Mouse (Mus musculus): ENCODE measurements around the gene Ankrd1.

Gene Ankrd1

DNA sequence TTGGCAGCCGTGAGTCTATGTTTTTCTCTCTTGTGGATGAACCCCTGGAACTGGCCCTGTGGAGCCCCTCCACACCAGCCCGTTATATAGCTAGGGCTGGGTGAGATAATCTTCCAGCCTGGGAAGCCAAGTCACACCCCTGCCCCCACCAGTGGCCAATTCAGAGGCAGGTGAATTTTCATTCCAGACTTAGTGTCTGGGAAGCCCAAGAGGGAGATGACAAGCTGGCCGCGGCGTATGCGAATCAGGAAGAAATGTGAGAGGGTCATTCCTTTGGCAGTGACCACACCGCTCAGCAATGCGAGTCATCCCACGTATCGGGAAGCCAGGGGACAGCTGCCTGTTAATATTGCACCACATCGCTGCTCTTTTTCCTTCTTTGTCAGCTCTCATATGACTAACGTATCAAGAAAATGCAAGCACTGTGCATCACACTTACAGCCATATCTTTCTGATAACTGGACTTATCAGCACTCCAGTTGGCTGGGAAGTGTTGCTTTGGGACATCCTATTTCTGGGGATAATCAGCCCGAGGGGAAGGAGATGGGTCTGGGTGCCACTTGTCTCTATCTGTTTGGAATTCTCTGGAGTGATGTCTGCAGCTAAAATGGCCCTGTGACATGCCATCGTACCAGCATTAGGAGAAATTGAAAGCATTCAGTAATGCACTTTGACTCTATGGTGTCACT lies at the start of gene Ankrd1:
TSS of gene Ankrd1 (minus strand) at position 317 of the 689 bp plus-strand sequence.
- no peak for DNase-seq (ENCODE audit: low spot score in 2 of 2)

DNA sequence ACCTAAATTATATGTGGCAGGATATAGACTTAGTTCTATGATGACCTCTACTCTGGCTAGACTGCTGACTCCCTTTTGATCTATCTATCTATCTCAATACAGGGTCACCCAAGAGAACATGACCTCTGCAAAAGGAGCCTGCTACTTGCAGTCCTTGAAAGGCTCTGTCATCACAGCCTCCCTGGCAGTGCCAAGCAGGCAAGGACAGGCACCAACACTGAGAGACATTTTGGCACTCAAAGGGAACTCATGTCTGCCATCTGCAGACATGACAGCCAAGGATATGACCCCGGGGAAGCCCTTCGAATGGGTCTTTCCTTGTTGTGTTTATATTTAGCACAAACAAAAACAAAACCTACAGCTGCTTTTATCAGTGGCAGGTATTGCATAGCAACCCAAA lies 49.2 kb upstream of the Ankrd1 start:
- no peak for DNase-seq (ENCODE audit: low spot score in 2 of 2)

DNA sequence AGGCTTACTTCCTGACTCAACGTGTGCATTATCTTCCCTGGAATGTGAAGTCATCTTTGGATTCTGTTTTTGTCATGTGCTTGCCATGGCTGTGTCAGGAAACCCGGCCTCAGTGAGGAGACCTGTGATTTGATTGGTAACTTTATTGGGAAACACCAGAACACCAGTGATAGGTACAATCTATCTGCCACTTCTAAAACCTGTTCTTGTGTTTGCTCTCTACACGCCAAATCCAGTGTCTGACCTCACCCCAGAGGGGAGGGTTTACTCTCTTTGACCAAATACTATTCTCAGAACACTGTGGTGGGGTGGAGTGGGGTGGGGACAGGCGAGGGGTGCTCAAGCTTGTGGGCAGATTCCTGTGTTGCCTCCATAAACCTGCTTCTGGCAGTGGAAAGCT lies 48.2 kb upstream of the Ankrd1 start:
- DNase-seq (ENCODE audit: low spot score in 2 of 2): no peak

DNA sequence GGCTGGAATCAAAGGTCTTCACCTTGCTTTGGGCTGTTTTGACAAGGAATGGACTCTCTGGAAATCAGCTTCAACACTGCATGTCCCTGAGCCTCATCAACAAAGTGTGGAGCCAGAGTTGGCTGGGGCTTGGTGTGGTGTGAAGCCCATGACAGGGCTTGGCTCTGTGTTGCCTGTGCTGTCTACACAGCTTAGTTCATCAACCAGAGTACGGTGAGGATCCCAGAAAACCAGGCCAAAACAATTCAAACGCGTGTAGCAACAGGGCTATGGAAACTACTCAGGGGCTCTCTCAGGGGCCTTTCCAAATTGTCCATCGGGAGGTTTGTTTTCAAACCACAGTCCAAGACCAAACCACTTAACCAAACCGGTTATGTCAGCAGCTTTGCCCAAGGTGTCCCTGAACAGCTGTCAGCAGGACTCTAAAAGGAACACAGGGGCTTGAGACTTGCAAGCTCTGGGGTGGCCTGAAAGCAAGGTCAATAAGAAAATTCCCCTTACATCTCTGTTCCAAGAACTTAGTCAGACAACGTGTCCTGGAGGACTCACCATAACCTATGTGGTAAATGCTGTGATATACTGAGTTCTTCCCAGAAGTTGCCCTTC lies 47.5 kb upstream of the Ankrd1 start:
- no peak for DNase-seq (ENCODE audit: low spot score in 2 of 2)

DNA sequence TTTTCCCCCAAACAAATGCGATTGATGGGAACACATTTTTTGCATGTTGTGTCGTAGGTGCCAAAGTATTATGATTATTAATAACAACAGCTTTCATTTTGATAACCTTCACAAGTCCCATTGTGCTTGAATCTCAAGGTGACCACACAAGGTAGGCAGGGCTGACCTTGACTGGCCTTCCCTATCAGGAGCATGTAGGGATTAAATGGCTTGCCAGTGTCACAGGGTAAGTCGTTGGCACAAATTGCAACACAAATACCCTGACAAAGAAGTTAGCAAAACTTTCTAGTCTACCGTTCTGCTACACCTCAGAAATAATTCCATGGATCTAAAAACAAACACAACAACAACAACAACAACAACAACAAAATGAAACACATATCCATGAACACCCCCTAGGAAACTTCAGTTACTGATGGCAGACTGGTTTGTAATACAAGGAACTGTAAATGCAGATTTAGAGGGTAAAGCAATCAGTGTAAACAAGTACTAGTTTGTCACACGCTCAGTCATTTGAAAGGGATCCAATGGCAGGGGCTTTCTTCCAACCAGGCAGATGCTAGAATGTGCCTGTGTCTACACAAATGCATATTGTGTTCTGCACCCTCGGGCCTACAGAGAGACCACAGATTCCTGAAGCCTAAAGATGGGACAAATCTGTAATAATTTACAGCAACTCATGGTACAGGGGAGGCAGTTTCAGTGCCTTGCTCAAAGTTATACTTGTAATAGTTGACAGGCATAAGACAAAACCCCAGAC lies 46.7 kb upstream of the Ankrd1 start:
- no peak for DNase-seq (ENCODE audit: low spot score in 2 of 2)

DNA sequence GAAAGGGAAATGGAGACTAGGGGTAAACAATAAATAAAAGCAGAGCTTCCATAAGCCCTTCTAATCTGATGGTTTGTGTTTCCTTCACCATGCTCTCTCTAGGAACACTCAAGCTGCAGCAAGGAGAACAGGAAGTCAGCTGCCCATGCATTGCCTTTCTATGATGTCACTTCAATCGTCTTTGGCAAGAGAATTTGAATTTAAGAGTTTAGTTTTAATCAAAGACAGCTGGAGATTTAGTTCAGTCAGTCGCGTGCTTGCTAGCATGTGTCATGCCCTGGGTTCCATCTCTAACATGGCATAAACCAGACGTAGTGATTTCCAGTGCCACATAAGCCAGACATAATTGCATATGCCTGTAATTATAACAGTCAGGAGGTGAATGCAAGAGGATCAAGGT lies 45.5 kb upstream of the Ankrd1 start:
- no peak for DNase-seq (ENCODE audit: low spot score in 2 of 2)

DNA sequence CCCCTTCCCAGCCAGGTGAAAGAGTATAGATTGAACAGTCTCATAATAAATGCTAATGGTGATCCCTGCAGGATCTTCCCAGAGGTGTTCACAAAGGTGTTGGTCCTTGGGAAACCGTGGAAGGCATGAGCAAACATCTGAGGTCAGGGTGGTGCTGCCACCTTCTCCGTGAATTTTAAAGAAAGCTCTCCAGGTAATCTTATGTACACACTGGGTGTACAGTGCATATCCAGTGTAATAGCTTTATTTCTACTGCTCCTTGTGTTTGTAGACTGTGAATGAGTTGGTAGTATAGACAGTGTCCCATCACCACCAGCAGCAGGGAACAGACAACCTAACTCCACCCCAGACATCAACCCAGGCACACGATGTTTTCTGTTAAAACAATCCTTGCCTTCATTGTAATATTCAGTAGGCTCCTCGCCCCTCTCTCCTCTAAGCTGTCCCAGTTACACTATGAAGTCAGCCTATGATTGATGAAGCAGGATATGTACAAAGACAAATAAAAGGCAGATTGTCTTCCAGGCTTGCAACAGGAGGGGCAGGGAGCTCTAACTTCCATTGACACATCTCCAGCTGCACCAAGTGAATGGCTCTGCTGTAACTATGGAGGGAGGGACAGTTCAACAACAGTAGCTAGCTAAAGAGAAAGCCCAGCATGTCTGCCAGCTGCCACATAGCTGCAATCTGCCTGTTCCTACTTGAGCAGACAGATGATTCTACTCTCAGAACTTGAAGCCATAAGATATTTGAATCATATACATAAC lies 30.5 kb upstream of the Ankrd1 start:
- no peak for DNase-seq (ENCODE audit: low spot score in 2 of 2)

DNA sequence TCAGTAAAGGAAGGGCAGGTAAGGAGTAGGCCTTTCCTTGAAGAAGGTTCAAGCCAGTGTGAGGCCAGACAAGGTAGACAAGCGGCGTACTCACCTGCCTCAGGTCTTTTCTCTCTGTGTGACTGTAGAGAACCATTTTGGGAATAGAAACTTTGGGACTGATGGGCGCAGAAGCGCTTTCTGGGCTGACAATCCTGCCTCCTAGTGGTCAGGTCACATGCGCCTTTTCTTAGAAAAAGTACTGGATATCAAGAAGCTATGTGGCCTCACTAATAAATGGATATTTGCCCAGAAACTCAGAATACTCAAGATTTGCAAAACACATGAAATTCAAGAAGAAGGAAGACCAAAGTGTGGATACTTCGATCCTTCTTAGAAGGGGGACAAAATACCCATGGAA lies 28.7 kb upstream of the Ankrd1 start:
- DNase-seq (ENCODE audit: low spot score in 2 of 2): no peak

DNA sequence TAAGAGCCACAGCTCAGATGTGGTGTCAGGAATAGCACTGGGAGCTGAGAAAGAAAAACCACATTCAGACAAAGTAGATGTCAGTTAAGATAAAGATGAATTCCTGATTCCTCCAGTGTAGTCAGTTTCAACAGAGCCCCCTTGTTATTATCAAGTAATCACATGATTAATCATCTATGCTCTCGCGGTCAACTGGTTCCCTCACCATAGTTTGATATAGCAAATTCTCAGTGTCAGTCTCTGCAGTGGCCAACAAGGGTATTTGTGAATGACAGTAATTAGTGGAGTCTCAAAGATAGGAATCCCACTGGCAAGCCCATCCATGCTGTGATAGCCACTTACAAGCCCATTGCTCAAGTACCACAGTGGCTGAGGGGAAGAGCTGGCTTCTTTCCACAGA lies 23.7 kb upstream of the Ankrd1 start:
- DNase-seq (ENCODE audit: low spot score in 2 of 2): no peak

DNA sequence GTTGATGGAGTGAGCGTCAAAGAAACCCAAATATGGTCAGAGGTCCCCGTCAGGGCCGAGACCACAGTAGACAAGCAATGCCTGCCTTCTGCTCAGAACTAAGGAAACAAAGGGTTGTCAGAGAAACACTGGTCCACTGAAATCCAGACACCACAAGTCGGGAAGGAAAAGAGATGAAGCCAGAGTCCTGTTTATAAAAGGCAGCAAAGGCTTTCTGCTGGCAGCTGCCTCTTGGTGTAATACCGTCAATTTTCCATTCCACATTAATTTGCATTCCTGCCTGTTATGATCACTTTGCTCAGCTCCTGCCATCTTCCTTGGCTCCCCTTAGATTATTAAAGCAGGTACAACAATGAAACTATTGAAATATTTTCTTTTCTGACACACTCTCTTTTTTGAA lies 13.8 kb upstream of the Ankrd1 start:
- DNase-seq (ENCODE audit: low spot score in 2 of 2): no peak

DNA sequence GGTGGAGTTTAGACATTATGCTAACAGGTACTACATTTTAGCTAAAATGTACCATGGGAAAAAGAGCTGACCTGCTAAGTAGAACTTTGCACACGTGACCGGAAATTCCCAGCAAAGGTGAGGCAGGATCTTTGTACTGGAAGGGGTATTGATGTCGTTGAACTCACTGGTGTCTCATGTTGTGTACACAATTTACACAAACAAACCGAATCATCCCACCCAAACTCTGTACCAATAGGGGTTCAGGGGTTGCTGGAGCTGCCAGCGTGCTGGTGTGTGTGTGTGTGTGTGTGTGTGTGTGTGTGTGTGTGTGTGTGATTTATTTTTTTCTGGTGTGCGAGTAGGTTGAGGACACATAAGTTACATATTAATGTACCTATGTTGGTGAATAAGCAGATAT lies 13.2 kb upstream of the Ankrd1 start:
- no peak for DNase-seq (ENCODE audit: low spot score in 2 of 2)

DNA sequence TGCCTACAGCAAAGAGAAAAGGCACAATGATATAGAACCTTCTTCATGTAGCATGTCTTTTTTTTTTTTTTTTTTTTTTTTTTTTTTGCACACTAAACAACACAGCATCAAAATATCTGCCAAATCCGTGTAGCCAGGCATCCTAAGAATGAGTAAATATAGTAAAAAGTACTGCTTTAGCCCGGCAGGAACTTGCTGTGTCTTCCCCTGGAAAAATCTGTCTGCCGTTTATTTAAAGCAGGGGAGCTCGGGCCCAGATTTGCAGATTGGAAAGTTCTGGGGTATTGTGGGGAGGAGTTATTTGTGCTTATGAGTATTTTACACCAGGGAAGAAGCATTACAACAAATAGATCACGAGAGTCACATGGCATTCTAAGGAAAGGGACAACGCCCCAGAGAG lies 12.1 kb upstream of the Ankrd1 start:
- DNase-seq (ENCODE audit: low spot score in 2 of 2): no peak

DNA sequence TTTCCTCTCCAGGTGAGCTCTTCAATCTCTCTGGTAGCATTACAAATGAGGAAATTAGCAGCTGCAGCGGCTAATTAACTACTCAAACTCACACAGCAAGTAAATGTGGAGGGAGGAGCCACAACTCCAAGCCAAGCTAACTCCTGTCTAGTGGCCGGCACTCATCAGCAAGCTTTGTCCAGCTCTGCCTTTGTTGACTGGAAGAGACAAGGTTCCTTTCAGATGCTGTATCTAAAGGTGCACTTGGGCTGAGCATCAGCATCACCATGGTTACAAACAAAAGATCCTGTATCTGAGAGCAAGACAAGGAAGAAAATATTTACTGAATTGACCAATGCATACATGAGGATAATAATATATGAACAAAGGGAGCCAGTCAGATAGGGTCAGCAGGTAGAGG lies 10.3 kb upstream of the Ankrd1 start:
- DNase-seq (ENCODE audit: low spot score in 2 of 2): no peak

DNA sequence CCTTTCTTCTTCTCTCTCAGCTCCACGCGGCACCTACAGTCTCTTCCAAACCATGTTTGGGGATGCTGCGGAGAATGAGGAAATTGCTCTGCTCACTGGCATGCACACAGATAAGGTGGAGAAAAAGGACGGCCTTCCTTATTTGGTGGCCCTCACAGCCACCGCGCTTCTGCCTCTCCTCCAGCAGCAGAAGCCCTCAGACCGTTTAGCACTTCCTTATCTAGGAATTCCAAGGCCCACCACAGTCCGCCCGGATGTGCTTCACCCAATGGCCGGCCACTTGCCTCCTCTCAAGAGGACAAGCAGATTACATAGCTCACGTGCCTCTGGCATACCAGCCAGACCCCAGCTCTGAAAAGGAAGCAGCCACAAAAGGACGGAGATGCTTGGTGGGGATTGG lies 9.7 kb upstream of the Ankrd1 start:
- no peak for DNase-seq (ENCODE audit: low spot score in 2 of 2)

DNA sequence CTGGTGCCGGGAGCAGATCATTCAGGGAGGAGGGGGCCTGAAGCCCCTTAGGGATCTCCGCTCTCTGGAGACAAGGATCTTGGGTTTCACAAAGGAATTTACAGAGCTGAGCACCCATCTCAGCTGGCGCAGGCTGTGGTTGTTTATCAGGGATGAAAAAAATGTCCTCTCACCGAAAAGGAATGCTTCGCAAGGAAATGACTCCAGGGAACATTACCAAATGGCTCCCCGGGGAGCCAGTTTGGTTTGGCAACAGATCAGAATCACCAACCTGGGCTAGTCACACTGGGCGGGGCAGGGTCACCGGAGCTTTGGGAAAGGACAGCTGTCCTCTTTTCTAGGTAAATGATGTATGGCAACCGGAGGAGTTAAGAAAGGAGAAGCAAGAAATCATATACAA lies 9.3 kb upstream of the Ankrd1 start:
- DNase-seq (ENCODE audit: low spot score in 2 of 2): no peak

DNA sequence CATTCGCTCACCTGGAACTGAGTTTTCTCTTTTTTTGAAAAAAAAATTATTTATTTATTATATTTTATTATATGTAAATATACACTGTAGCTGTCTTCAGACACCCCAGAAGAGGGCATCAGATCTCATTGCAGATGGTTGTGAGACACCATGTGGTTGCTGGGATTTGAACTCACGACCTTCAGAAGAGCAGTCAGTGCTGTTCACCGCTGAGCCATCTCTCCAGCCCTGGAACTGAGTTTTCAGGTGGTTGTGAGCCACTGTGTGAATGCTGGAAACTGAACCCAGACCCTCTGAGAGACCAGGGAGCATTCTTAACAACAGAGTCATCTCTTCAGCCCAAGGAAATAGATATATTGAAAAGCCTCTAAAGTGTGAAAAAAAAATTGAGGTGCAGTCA lies 8.5 kb upstream of the Ankrd1 start:
- no peak for DNase-seq (ENCODE audit: low spot score in 2 of 2)

DNA sequence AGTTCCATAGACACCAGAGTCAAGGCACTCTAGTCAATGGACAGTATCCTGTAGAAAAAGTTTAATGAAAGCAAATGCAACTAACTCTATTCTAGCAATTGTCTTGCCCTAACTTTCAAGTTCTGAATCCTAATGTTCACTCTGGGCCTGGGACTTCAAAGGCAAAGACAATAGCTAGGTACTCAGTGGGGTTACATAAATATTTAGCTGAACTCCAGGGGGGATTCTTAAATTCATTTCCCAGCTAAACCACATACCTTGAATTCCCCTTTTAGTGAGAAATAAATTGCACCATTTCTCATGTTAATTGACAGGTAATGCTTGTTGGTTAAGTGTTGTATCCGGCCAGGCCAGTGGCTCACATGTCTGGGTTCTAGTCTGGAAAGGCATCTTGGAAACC lies 4.3 kb upstream of the Ankrd1 start:
- no peak for DNase-seq (ENCODE audit: low spot score in 2 of 2)

DNA sequence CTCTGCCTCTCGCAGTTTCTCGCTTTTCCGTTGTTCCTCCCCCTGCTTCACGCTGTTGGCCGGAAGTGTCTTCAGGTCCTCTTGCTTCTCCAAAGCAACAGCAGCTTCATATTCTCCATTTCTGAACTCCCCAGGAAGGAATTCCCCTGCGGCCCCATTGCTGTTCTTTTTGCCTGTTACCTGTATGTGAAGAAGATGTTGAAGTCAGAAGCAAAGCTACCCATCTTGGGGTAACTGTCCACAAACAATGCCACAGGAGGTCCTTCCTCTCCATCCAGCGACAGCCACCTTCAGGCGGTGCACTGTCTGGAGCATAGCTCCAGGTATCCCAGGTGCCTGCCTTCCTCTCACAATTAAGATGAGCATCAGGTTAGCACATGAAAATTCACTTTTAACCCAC lies 680 bp downstream of the Ankrd1 start:
- DNase-seq (ENCODE audit: low spot score in 2 of 2): no peak

DNA sequence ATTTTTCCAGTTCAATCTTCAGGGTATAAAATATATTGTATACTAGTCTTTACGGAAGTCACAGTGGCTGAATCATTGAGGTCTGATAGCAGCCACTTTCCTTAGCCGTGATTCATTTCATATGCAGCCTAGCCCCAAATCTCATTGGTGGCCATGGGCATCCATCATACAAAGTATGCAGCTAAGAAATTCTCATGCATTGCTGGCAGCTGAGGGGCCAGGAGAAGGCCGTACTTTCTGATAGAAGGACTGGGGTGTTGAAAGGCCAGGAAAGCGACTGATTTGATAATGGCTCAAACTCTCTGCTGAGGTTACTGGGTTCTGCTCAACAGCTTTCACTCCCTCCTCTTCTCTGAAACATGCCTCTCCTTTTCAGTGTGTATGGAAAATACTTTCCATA lies 3.7 kb downstream of the Ankrd1 start:
- DNase-seq (ENCODE audit: low spot score in 2 of 2): no peak

DNA sequence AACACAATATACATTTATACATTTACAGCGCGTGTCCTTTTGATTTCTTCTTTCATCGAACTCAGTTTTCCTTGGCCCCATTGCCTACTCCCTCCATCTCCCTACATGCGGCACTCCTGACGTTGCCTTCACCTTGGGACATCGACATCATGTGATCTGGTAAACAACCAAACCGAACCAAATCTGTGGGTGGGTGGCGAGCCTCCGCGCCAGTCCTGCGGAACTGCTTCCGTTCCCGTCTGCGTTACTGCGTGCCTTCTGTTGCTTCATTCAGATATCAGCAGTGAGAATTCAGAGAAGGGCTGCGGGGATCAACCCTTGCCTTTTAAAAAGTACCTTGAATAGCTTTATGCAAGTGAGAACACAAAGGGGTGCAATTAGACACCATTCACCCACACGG lies 7.9 kb downstream of the Ankrd1 start:
- peak; percentile 21 to 29 for DNase-seq (ENCODE audit: low spot score in 2 of 2)

DNA sequence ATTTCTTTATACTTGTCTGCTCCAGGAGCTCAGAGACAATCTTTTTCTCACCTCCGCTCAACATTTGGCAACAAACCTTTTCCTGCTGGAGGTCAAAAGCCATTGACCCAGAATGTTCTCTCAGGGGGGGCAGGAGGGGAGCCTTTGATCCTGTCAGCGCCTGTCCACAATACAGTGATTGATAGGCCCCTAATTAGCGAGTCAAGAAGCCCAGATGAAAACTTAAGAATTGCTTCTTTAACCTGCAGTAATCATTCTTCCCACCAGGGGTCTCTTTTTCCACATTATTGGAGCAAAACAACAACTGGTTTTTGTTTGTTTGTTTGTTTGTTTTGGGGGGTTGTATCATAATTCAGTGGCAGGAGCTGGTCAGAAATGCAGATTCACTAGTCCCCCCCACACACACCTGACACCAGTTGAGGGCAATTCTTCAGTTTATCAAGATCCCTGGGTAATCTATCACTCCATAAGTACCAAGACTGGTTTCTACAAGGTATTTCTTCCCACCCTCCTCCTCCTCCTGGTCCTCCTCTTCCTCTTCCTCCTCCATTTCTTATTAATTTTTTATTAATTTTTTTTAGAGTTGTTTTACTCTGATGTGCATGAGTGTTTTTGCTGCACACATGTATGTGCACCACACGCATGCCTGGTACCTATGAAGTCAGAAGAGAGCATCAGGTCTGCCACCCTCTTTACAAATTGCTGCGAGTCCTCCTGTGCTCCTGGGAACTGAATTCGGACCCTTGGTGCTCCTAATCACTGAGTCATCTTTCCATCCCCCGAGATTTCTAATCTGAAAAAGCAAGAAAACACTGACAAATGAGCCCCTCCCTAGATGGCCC lies 8.6 kb downstream of the Ankrd1 start:
- DNase-seq (ENCODE audit: low spot score in 2 of 2): no peak

DNA sequence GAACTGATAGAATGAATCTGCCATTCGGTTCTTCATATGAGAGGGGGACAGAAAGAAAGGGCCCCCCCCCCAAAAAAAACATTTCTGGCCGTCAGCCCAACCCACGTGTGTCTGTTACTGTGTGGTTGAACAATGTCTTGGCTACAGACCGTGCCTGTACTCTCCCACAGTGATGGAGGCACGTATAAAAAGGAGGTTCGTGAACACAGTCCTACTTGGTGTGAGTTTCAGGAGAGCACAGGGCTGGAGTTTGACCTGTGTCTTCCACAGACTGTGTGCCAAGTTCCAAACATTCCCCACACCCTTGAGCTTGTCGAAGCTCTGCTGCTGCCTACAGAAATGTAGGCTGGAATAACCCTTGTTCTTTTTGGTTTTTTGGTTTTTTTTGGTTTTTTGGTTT lies 9.4 kb downstream of the Ankrd1 start:
- no peak for DNase-seq (ENCODE audit: low spot score in 2 of 2)

All from frontal cortex, postnatal 25 days (tissue).